Mouse (Mus musculus) left cerebral cortex, postnatal 10 days (tissue): ENCODE results near the gene Ino80b. TPM values are rescaled to one million over a fixed set of nuclear protein-coding genes. Genes with fewer than 3 reads are reported as not detected.

Experiments used
- microRNA-seq: library from miRNA; unstranded; fragments of <30 nt; microRNA quantifications from one replicate; pipeline ENCODE4 v1.2.0, GENCODE M21; 2022
- total RNA-seq, 2 experiments: library from RNA; stranded (reverse); gene quantifications; 2 replicates each; pipeline ENCODE4 v1.2.3; 2021

Gene Ino80b
- total RNA-seq, 2 experiments from 2014 or later, result 19.9 to 23.2 TPM

Small RNAs within 50 kb of the gene (microRNA-seq; reads per million reads assigned to microRNA genes)
- gene Mir3470a, result not detected

Other genes with a start within 250 kb of the Ino80b start
- 10 to 100 TPM; 45.5 to 47.5 TPM for gene Sema4f, start 185.7 kb downstream of the Ino80b start, total RNA-seq
- gene M1ap, start 178.5 kb downstream of the Ino80b start, total RNA-seq, result not detected
- gene Dok1, start 92.0 kb downstream of the Ino80b start, total RNA-seq, result 1 to 10 TPM; 1.8 to 2.1 TPM
- 1 to 10 TPM; 1.8 to 4.0 TPM for gene Loxl3, start 91.3 kb downstream of the Ino80b start, total RNA-seq
- 10 to 100 TPM; 97.9 to 99.8 TPM for gene Aup1, start 70.9 kb downstream of the Ino80b start, total RNA-seq
- gene Htra2, start 70.2 kb downstream of the Ino80b start, total RNA-seq, result 10 to 100 TPM; 66.5 to 68.0 TPM
- under 1 TPM; 0.19 to 0.41 TPM for gene Dqx1, start 67.6 kb downstream of the Ino80b start, total RNA-seq
- gene Tlx2, start 55.1 kb downstream of the Ino80b start, total RNA-seq, result not detected
- 10 to 100 TPM; 19.1 to 19.6 TPM for gene Pcgf1, start 47.6 kb downstream of the Ino80b start, total RNA-seq
- under 1 TPM in 1 of 2 experiments, not detected in 1; 0.69 TPM for gene Lbx2, start 39.1 kb downstream of the Ino80b start, total RNA-seq
- 1 to 10 TPM; 7.7 to 9.4 TPM for gene Ccdc142, start 23.8 kb downstream of the Ino80b start, total RNA-seq
- gene Gm42688, start 23.8 kb downstream of the Ino80b start, total RNA-seq, result 1 to 10 TPM; 6.3 to 6.5 TPM
- 10 to 100 TPM; 58.7 to 63.5 TPM for gene Mrpl53, start 16.4 kb downstream of the Ino80b start, total RNA-seq
- gene Mogs, start 9.9 kb downstream of the Ino80b start, total RNA-seq, result 10 to 100 TPM; 27.9 to 31.8 TPM
- gene Wbp1, start 3.9 kb downstream of the Ino80b start, total RNA-seq, result 10 to 100 TPM; 50.4 to 54.7 TPM
- 10 to 100 TPM; 30.3 to 34.4 TPM for gene Rtkn, start 10.0 kb upstream of the Ino80b start, total RNA-seq
- gene Wdr54, start 31.0 kb upstream of the Ino80b start, total RNA-seq, result 10 to 100 TPM; 28.0 to 29.4 TPM
- 10 to 100 TPM; 28.5 to 29.0 TPM for gene 1700003E16Rik, start 31.0 kb upstream of the Ino80b start, total RNA-seq
- gene Dctn1, start 40.5 kb upstream of the Ino80b start, total RNA-seq, result 100 to 1,000 TPM; 351 to 353 TPM
- under 1 TPM; 0.71 to 0.75 TPM for gene Slc4a5, start 94.4 kb upstream of the Ino80b start, total RNA-seq
- gene Mthfd2, start 200.5 kb upstream of the Ino80b start, total RNA-seq, result 10 to 100 TPM in 1 of 2 experiments, 1 to 10 TPM in 1; 8.3 to 10.6 TPM
- gene Mob1a, start 200.6 kb upstream of the Ino80b start, total RNA-seq, result 10 to 100 TPM; 21.0 to 21.6 TPM
- 10 to 100 TPM; 33.7 to 36.7 TPM for gene Bola3, start 223.7 kb upstream of the Ino80b start, total RNA-seq